Mouse (Mus musculus) embryonic facial prominence, embryonic 13.5 days (tissue): Measurements from ENCODE around the gene Mif4gd. TPM values are rescaled to one million over a fixed set of nuclear protein-coding genes. Genes with fewer than 3 reads are reported as not detected.

Source experiments
- ATAC-seq: fragments of 200-750 bp; cut with Nextera tagmentation; 2 replicates; pipeline ENCODE4 v1.8.0; 2017; ENCODE audit warnings: low read depth; ENCODE audit not compliant: insufficient number of reproducible peaks, insufficient read depth, low FRiP score, low TSS enrichment
- H3K27ac ChIP-seq: fragments of 300-500 bp; sonication (generic); 2 replicates; pipeline ENCODE4 v1.5.1; 2015; ENCODE audit warnings: moderate library complexity, mild to moderate bottlenecking, inconsistent platforms
- H3K27me3 ChIP-seq: fragments of 300-500 bp; sonication (generic); 2 replicates; pipeline ENCODE4 v1.6.1; 2015; ENCODE audit warnings: mild to moderate bottlenecking, inconsistent platforms
- H3K36me3 ChIP-seq: fragments of 300-500 bp; sonication (generic); 2 replicates; pipeline ENCODE4 v1.6.1; 2015; ENCODE audit warnings: mild to moderate bottlenecking, inconsistent platforms
- H3K4me1 ChIP-seq: fragments of 300-500 bp; sonication (generic); 2 replicates; pipeline ENCODE4 v1.6.1; 2015; ENCODE audit warnings: inconsistent platforms
- H3K4me2 ChIP-seq: fragments of 300-500 bp; sonication (generic); 2 replicates; pipeline ENCODE4 v1.6.1; 2015; ENCODE audit warnings: moderate library complexity, mild to moderate bottlenecking, inconsistent platforms
- H3K4me3 ChIP-seq: fragments of 300-500 bp; sonication (generic); 2 replicates; pipeline ENCODE4 v1.5.1; 2015; ENCODE audit warnings: mild to moderate bottlenecking, inconsistent platforms
- H3K9ac ChIP-seq: fragments of 300-500 bp; sonication (generic); 2 replicates; pipeline ENCODE4 v1.6.1; 2015; ENCODE audit warnings: mild to moderate bottlenecking, inconsistent platforms
- H3K9me3 ChIP-seq: fragments of 300-500 bp; sonication (generic); 2 replicates; pipeline ENCODE4 v1.6.1; 2016; ENCODE audit warnings: inconsistent platforms
- WGBS: fragments of 180-500 bp; shearing (Covaris S2); methylation state at CpG from one replicate; pipeline ENCODE4 v1.1.7; 2015; ENCODE audit warnings: mixed read lengths; 5-methylcytosine and 5-hydroxymethylcytosine counted together
- polyA plus RNA-seq: library from polyadenylated mRNA; unstranded; fragments of >200 nt; fragmentation: Nextera tagmentation; extraction: Ambion mirVana; gene quantifications from 2 replicates; pipeline ENCODE4 v1.2.1, GENCODE M21; 2015

The Mif4gd gene
- polyA plus RNA-seq, 1 experiment from 2014 or later, result 20.2 TPM

- WGBS, result 75% methylated on average over 7 of the region's 7 CpGs
- H3K27me3 ChIP-seq, result no peaks in the 10 kb centered on the region
Measured at GRCm38 (mm10) chr11:115632247-115632646, 19.5 kb upstream of the Mif4gd start.

GRCm38 (mm10) chr11:115631505-115631890 is 18.7 kb upstream of the Mif4gd start:
- H3K36me3 ChIP-seq, result no peaks in the 10 kb centered on the region
- H3K9ac ChIP-seq, result no peak overlapping the region
- no peak for ATAC-seq
- WGBS, result 28% methylated on average over 3 of the region's 3 CpGs
- H3K4me3 ChIP-seq, result no peak overlapping the region
- H3K9me3 ChIP-seq, result no peaks in the 10 kb centered on the region
- no peak overlapping the region for H3K27ac ChIP-seq
- peaks cover 7% of the 10 kb centered on the region; the same call in 1 of the 2 replicates for H3K4me1 ChIP-seq
- 0 out of 2 replicates have a peak overlapping the region, but pooled peaks have one; percentile 0 for H3K4me2 ChIP-seq
- no peaks in the 10 kb centered on the region for H3K27me3 ChIP-seq

More at GRCm38 (mm10) chr11:115632247-115632646, 19.5 kb upstream of the Mif4gd start:
- H3K27ac ChIP-seq, result no peak overlapping the region
- no peak for ATAC-seq
- H3K9me3 ChIP-seq, result no peaks in the 10 kb centered on the region
- H3K4me1 ChIP-seq, result peaks cover 1% of the 10 kb centered on the region; the same call in 1 of the 2 replicates
- no peak overlapping the region for H3K4me3 ChIP-seq
- H3K9ac ChIP-seq, result no peak overlapping the region
- H3K36me3 ChIP-seq, result no peaks in the 10 kb centered on the region
- no peak overlapping the region for H3K4me2 ChIP-seq

GRCm38 (mm10) chr11:115630532-115631504 is 18.0 kb upstream of the Mif4gd start:
- Histone ChIP-seq H3K9me3 (no peaks in the 10 kb centered on the region), H3K36me3 (no peaks in the 10 kb centered on the region), H3K9ac (no peak overlapping the region), H3K4me3 (no peak overlapping the region), H3K27me3 (no peaks in the 10 kb centered on the region), H3K4me1 (peaks cover 13% of the 10 kb centered on the region; the same call in 1 of the 2 replicates), H3K27ac (no peak overlapping the region), H3K4me2 (0 out of 2 replicates have a peak overlapping the region, but pooled peaks have one; percentile 0)
- no peak for ATAC-seq
- WGBS, result 48% methylated on average over 16 of the region's 16 CpGs

GRCm38 (mm10) chr11:115629734-115630531 is 17.2 kb upstream of the Mif4gd start:
- Histone ChIP-seq H3K27ac (no peak overlapping the region), H3K9me3 (no peaks in the 10 kb centered on the region), H3K4me2 (no peak overlapping the region), H3K4me3 (no peak overlapping the region), H3K9ac (no peak overlapping the region), H3K36me3 (no peaks in the 10 kb centered on the region), H3K4me1 (peaks cover 13% of the 10 kb centered on the region; the same call in 1 of the 2 replicates), H3K27me3 (no peaks in the 10 kb centered on the region)
- no peak for ATAC-seq
- 83% methylated on average over 13 of the region's 13 CpGs for WGBS

GRCm38 (mm10) chr11:115628465-115629101 is 15.8 kb upstream of the Mif4gd start:
- no peak for ATAC-seq
- Histone ChIP-seq H3K9me3 (no peaks in the 10 kb centered on the region), H3K4me1 (peaks cover 13% of the 10 kb centered on the region; the same call in 1 of the 2 replicates), H3K4me2 (peak overlapping the region; percentile 94), H3K9ac (peak overlapping the region; percentile 44; the same call in 1 of the 2 replicates), H3K4me3 (peak overlapping the region; percentile 73), H3K27me3 (no peaks in the 10 kb centered on the region), H3K27ac (peak overlapping the region; percentile 33; the same call in 1 of the 2 replicates), H3K36me3 (no peaks in the 10 kb centered on the region)
- 50% methylated on average over 13 of the region's 13 CpGs for WGBS

GRCm38 (mm10) chr11:115627705-115628464 is 15.1 kb upstream of the Mif4gd start, which contains the start of gene Slc25a19:
TSS of gene Slc25a19 (minus strand) at chr11:115628295.
- H3K27ac ChIP-seq, result peak within 1 kb of the TSS; percentile 33; the same call in 1 of the 2 replicates
- peak; percentile 98 for ATAC-seq

GRCm38 (mm10) chr11:115626824-115627616 is 14.3 kb upstream of the Mif4gd start:
- Histone ChIP-seq H3K27ac (no peak overlapping the region), H3K4me2 (peak overlapping the region; percentile 94), H3K36me3 (peaks cover 13% of the 10 kb centered on the region), H3K4me1 (peaks cover 13% of the 10 kb centered on the region; the same call in 1 of the 2 replicates), H3K4me3 (peak overlapping the region; percentile 73), H3K9me3 (no peaks in the 10 kb centered on the region), H3K9ac (peak overlapping the region; percentile 80), H3K27me3 (no peaks in the 10 kb centered on the region)
- ATAC-seq, result no peak
- 50% methylated on average over 11 of the region's 11 CpGs for WGBS

More at GRCm38 (mm10) chr11:115627705-115628464, 15.1 kb upstream of the Mif4gd start, which contains the start of gene Slc25a19:
- Histone ChIP-seq H3K9ac (peak within 1 kb of the TSS; percentile 80), H3K4me1 (peaks cover 13% of the 10 kb centered on the region; the same call in 1 of the 2 replicates), H3K4me3 (peak within 1 kb of the TSS; percentile 73), H3K36me3 (peaks cover 4% of the 10 kb centered on the region), H3K9me3 (no peaks in the 10 kb centered on the region), H3K4me2 (peak within 1 kb of the TSS; percentile 94), H3K27me3 (no peaks in the 10 kb centered on the region)
- WGBS, result under 1% methylated on average over 47 of the region's 47 CpGs

- H3K4me3 ChIP-seq, result no peak overlapping the region
- no peak for ATAC-seq
- no peak overlapping the region for H3K27ac ChIP-seq
- H3K27me3 ChIP-seq, result no peaks in the 10 kb centered on the region
- 82% methylated on average over 9 of the region's 9 CpGs for WGBS
- H3K36me3 ChIP-seq, result peaks cover 22% of the 10 kb centered on the region
- H3K9ac ChIP-seq, result 0 out of 2 replicates have a peak overlapping the region, but pooled peaks have one; percentile 21
- no peaks in the 10 kb centered on the region for H3K9me3 ChIP-seq
- no peak overlapping the region for H3K4me2 ChIP-seq
- peaks cover 13% of the 10 kb centered on the region; the same call in 1 of the 2 replicates for H3K4me1 ChIP-seq
Measured at GRCm38 (mm10) chr11:115625877-115626276, 13.1 kb upstream of the Mif4gd start.

GRCm38 (mm10) chr11:115623487-115624070 is 10.8 kb upstream of the Mif4gd start:
- no peak for ATAC-seq
- H3K27ac ChIP-seq, result no peak overlapping the region
- H3K36me3 ChIP-seq, result peaks cover 43% of the 10 kb centered on the region
- H3K4me2 ChIP-seq, result no peak overlapping the region
- no peaks in the 10 kb centered on the region for H3K27me3 ChIP-seq
- H3K4me3 ChIP-seq, result no peak overlapping the region
- no peak overlapping the region for H3K9ac ChIP-seq
- 77% methylated on average over 9 of the region's 9 CpGs for WGBS
- no peaks in the 10 kb centered on the region for H3K9me3 ChIP-seq
- H3K4me1 ChIP-seq, result peaks cover 13% of the 10 kb centered on the region; the same call in 1 of the 2 replicates
